Mouse (Mus musculus) 3T3-L1 (cell line): ENCODE results near the gene Faim2.

ENCODE experiments used
- DNase-seq: peaks from one replicate; pipeline ENCODE4 v3.0.0-alpha.2; 2015; ENCODE audit warnings: low read depth, low spot score

Faim2 gene

DNA sequence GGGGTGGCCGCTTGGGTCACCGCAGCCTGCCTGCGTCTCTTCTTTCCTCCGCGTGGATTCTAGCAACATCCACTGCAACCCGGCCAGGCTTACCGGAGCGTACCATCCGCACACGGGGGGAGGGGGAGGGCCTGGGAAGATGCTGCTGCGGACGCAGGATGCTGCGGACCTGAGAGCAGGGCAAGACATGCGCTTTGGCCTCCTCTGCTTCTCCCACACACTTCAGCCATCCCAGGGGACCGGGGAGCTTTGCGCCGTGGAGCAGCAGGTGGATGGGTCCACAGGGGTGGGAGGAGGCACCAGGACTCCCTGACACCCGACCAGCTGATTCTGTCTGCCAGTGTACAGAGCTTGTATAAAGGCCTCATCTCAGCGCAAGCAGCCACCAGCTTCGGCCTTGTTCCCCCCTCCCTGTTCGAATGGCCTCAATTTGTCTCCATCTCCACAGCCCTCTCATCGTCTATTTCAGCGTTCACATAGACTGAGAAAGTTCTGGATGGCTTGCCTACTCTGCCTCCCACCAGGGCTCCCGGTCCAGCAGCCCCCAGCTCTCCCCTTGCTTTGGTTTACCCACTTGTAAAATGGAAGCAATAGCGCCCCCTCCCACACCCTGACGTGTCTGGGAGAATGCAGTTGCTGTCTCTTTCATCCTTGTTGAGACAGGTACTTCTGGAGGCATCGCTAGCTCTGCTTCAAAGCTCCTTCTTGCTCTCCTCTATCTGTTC, at the start of gene Faim2:
Faim2 (minus strand) TSS at position 537 of the 725 bp plus-strand sequence.
- DNase-seq = no peak

GRCm38 (mm10) chr15:99569123-99569522, 41.2 kb upstream of the Faim2 start:
- no peak for DNase-seq

- DNase-seq = no peak
Measured at GRCm38 (mm10) chr15:99568682-99569081, 40.7 kb upstream of the Faim2 start.

GRCm38 (mm10) chr15:99567371-99567770, 39.4 kb upstream of the Faim2 start:
- no peak for DNase-seq

GRCm38 (mm10) chr15:99560246-99560645, 32.3 kb upstream of the Faim2 start:
- peak; percentile 52 for DNase-seq

DNA sequence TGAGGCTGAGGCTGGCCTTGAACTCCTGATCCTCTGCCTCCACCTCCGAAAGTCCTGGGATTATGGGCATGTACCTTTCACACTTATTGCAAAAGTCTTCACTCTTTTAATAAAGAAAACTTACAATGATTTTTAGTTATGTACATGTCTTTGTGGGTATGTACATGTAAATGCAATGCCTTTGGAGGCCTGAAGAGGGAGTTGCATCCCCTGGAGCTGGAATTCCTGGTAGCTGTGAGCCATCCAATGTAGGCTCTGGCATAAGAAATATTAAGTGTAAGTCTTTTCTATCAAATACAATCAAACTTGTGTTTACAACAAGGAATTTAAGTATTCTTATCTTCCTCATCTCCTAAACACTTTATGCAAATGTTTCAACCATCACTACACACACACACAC, 31.0 kb upstream of the Faim2 start:
- DNase-seq = no peak

- DNase-seq = peak; percentile 99
Measured at GRCm38 (mm10) chr15:99553767-99554166, 25.8 kb upstream of the Faim2 start.

GRCm38 (mm10) chr15:99549901-99550300, 21.9 kb upstream of the Faim2 start:
- peak; percentile 33 for DNase-seq

- peak; percentile 85 for DNase-seq
Measured at GRCm38 (mm10) chr15:99547732-99548131, 19.8 kb upstream of the Faim2 start.

- DNase-seq = peak; percentile 72
Measured at GRCm38 (mm10) chr15:99546596-99546995, 18.6 kb upstream of the Faim2 start.

DNA sequence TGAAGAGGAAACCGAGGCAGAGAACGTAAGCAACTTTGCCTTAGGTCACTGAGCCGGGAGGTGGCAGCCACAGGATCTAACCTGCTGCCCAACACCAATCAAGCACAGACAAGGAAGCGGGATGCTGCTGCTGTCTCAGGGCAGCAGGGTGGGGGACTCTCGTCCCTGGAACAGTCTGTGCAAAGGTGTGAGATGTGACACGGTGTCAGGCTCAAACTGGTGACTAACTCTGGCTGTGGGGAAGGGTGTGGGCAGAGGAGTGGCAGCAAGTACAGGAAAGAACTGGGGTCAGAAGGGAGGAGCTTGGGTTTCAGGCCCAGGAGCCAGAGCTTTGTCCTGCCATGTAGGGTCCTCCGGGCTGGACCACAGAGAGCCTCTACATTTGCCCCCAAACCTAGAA, 16.1 kb upstream of the Faim2 start:
- no peak for DNase-seq

DNA sequence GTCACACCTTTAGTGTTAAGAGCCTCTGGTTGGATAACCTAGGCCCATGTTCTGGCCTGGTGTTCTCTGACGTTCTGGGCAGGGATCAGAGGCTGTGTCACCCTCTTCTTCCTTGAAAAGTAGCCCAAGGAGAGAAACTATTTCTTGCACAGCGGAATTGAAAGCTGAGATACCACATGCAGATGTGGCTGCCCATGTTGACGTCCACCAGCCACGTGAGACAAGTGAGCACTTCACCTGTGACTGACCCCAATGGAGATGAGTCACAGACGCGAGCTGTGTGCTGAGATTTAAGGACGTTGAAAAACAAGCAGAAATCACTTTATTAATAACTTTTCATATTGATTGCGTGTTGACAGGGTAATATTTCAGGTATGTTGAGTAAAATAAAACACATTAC, 11.9 kb upstream of the Faim2 start:
- DNase-seq = no peak

DNA sequence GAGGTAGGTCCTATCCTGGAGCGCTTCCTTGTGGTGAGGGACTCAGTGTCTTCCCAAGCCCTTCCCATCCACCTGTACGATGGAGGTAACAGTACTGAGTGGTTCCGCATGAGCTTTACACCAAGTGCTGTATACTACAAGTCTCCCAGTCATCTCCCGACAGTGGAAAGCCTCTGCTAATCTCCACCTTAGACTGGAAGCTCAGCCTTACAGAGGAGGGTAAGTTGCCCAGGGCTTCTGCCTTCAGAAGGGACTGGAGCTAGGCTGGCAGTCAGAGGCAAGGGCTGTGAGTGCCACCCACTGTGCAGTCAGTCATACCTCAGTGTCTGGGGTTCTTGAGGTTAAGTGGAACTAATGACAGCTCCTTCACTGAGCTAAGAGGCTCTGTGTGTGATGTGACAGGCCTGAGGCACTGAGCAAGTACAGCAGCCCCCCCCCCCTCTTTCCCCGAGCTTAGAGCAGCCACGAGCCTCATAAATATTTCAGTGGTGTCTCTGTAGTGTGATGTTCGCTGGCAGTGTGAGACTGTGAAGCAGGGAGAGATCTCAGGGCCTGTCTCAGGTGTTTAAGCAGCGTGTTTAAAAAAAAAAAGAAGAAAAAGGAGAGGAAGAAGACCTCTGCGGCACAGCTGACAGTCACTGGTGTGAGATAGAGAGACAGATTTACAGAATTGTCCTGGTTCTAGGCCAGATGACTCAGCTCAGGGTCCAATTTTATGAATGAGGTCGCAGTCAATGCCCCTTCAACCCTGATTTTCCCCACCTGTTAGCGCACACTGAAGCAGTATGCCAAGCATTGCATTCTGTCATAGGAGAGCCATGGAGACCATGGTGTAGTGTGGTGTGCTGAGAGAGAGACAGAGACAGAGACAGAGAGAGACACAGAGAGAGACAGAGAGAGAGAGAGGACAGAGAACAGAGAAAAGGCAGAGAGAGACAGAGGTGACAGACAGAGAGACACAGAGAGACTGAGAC, 9.2 kb upstream of the Faim2 start:
- DNase-seq = no peak

DNA sequence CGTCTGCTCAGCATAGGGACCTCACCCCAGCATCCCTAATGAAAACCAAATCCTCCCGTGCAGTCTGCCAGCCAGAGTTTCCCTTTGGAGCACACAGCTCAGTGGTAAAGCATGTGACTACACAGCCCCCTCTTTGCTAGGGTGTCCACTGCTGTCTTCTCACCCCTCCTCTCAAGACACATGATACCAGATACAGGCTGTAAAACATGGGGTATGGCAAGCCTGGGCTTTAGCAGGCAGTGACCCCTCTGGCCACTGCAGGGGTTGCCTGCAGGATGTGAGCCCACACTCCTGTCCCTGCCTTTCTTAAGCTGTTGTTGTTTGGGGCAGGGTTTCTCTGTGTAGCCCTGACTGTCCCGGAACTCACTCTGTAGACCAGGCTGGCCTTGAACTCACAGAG, 4.1 kb upstream of the Faim2 start:
- peak; percentile 44 for DNase-seq

- peak; percentile 31 for DNase-seq
Measured at GRCm38 (mm10) chr15:99531146-99531545, 3.2 kb upstream of the Faim2 start.

- no peak for DNase-seq
Measured at GRCm38 (mm10) chr15:99526681-99527080, 1.3 kb downstream of the Faim2 start.

- no peak for DNase-seq
Measured at GRCm38 (mm10) chr15:99520306-99520705, 7.7 kb downstream of the Faim2 start.

DNA sequence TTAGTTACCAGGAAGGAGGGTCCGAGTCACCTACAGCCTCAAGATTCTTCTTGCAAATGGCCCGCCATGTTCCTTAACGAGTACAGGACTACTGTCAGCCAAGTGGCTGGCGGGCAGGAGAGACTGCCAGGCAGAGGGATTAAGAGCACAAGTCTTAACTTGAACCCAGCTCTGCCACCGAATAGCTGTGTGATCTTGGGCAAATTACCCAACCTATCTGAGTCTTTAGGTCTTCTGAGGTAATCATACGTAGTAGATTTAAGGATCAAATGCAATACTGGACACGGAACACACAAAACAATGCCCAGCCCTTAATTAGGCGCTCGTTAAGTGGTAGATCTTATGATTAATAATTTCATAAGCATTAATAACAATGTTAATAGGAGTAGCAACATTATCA, 8.3 kb downstream of the Faim2 start:
- DNase-seq = no peak

DNA sequence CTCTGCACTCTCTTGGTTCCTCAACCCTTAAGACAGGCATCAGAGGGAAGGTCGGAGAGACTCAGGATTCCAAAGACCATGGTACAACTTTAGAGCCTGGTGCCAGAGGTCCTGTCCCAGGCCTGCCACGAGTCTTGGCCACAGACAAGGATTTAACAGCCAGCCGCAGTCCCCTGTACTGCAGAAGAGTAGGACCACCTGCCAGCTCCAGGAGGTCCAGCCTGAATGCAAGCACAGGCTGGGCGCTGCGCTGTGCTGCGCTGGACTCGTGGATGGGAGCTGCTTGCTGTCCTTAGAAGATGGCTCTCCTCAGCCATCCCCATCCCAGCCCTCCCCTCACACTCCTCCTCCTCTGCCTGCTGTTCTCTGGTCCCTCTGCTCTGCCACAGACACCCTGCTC, 10.2 kb downstream of the Faim2 start:
- DNase-seq = no peak

DNA sequence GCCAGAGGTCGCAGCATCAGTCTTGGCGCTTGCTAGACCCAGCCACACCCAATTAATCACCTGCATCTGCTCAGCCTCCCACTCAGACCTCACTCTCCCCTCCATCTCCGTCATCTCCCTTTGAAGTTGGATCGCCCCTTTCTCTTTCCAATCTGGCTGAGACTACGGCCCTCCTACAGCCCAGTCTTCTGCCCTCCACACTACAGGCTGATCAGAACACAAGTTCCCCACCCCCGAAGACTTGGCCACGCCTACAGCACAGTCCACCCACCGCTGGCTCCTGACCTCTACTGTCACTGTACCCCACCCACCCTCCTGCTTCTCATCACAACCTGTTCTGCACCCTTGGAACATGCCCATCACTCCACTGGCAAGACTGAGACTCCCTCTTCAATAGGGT, 11.2 kb downstream of the Faim2 start:
- DNase-seq = no peak

DNA sequence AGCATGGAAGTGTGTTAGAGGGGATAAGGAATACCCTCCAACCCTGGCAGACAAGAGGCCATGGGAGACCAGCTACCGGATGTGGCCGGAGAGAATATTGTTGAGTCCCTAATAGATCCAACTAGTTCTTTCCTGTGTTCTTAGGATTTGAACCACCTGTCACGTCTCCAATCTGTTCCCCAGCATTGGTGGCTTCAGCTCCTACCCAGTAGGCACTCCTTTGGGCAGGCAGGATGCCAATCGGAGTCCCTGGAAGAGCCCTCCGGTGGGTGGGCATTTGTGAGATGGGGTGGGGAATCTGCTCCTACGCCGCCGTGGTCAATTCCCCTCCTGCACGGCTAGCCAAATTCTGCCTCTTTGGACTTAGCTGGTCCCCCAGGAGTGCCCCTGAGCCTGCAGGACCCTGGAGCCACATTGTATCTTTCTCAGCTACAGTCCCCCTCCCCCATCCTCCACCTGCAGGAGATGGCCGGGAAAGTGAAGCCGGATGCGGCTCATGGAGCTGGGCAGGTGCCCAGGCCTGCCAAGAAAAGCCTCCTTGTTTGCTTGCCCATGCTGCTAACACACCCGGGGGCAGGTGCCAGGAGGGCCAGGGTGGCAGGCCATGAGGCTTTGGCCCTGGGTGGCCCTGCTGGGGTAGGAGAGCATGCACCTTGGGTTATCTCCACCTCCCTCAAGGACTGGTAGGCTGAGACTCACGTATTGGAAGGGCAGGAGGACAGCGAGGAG, 16.0 kb downstream of the Faim2 start:
- DNase-seq = no peak

- DNase-seq = peak; percentile 86
Measured at GRCm38 (mm10) chr15:99510621-99511020, 17.3 kb downstream of the Faim2 start.
